Mouse (Mus musculus): ENCODE results near the gene Srarp. TPM values are rescaled to one million over a fixed set of nuclear protein-coding genes. Genes with fewer than 3 reads are reported as not detected.

Gene Srarp
- not detected in 2 replicates for polyA plus RNA-seq (2012)

DNA sequence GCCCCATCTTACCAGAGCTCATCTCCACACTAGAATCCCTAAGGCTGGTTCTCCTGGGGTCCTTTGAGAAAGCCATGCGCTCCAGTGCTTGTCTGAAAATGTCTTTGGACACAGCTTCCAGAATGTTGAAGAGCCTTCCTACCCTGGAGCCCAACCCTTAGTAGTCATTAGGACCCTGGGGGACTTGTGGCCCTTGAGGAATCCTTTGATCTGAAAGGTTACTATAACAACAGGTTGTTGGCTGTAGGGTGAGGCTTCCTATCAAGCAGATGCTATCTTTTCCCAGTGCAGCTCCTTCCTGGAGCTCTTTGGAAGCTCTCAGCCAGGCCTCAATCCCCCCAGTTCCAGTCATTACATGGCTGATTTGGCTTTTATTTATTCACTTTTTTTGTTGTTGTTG is at the start of gene Srarp:
TSS of gene Srarp (minus strand) at position 132 of the 400 bp plus-strand sequence.
- Histone ChIP-seq H3K4me3 (replicated peaks) (no peak within 1 kb of the TSS), H3K36me3 (ENCODE audit: control insufficient read depth) (no peaks in the 10 kb centered on the region), H3K9me3 (ENCODE audit: control insufficient read depth, low read length) (no peaks in the 10 kb centered on the region), H3K4me1 (ENCODE audit: control insufficient read depth) (peaks cover 2% of the 10 kb centered on the region; the same call in 1 of the 2 replicates), H3K27me3 (ENCODE audit: control insufficient read depth) (no peaks in the 10 kb centered on the region)
- TF ChIP-seq GATA1 (IDR thresholded peaks at IDR 0.05; ENCODE audit: low read length) (no peak), TAL1 (IDR thresholded peaks at IDR 0.05; ENCODE audit: low read length) (no peak)

DNA sequence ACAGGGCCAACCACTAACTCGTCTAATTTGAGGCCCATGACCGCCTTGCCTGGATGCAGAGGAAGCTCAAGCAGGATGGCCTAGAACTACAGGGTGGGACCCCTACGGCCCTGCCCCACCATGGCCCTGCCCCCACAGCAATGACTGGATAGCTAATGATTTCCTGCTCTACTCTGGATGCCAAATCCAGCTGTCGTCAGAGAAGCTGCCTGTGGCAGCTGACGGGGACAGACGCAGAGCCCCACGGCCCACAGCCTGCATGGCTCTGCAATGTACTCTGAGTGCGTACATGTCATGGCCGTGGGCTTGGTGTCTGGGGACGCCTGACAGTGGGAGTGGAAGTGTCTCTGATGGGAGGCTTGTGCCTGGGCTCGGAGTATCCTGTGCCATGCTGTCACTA is 48.2 kb upstream of the Srarp start:
- H3K27me3 ChIP-seq (ENCODE audit: control insufficient read depth) = no peaks in the 10 kb centered on the region; the same call in 1 of the 2 replicates
- peaks cover 17% of the 10 kb centered on the region for H3K9me3 ChIP-seq (ENCODE audit: control insufficient read depth, low read length)
- H3K4me3 ChIP-seq (replicated peaks) = no peak overlapping the region
- peaks cover 99% of the 10 kb centered on the region for H3K36me3 ChIP-seq (ENCODE audit: control insufficient read depth)
- no peaks in the 10 kb centered on the region for H3K4me1 ChIP-seq (ENCODE audit: control insufficient read depth)
- TF ChIP-seq GATA1 (IDR thresholded peaks at IDR 0.05; ENCODE audit: low read length) (no peak), TAL1 (IDR thresholded peaks at IDR 0.05; ENCODE audit: low read length) (no peak)

DNA sequence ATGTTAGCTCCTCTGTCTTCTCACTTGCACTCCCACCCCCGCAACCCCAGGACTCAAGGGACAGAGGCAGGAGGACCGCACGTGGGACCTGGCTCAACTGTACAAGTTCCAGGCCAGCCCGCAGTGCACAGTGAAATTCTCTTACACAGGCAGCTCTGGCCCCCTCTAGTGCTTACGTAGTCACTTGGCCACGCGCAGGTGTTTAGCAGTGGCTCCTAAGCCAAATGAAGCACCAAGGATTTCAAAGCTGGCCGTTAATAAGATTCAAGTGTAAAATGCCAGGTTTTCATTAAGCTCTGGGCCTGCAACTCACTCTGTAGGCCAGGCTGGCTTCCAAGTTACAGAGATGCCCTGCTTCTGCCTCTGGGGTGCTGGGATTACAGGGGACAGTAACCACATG is 43.5 kb upstream of the Srarp start:
- TF ChIP-seq GATA1 (IDR thresholded peaks at IDR 0.05; ENCODE audit: low read length) (no peak), TAL1 (IDR thresholded peaks at IDR 0.05; ENCODE audit: low read length) (no peak)
- Histone ChIP-seq H3K36me3 (ENCODE audit: control insufficient read depth) (peaks cover 99% of the 10 kb centered on the region), H3K4me1 (ENCODE audit: control insufficient read depth) (no peaks in the 10 kb centered on the region), H3K4me3 (replicated peaks) (no peak overlapping the region), H3K9me3 (ENCODE audit: control insufficient read depth, low read length) (peaks cover 63% of the 10 kb centered on the region), H3K27me3 (ENCODE audit: control insufficient read depth) (no peaks in the 10 kb centered on the region; the same call in 1 of the 2 replicates)

DNA sequence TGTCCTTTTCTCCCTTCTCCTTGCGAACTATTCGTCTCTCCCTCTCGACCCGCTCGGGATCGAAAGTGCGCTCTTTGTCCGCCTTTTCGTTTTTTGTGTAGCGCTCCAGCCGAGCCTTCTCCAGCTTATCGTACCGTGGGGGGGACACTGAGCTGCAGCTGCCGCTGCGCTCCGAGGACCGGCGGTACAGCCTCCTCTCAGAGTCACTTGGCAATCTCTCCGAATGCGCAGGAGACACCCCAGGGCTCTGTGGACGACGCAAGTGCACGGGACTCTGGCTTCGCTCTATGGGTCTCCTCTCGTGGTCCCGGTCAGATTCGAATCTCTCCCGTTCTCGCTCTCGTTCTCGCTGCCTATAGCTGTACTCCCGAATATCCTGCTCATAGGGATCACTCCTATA is 42.9 kb upstream of the Srarp start:
- H3K27me3 ChIP-seq (ENCODE audit: control insufficient read depth) = no peaks in the 10 kb centered on the region; the same call in 1 of the 2 replicates
- peaks cover 99% of the 10 kb centered on the region for H3K36me3 ChIP-seq (ENCODE audit: control insufficient read depth)
- no peaks in the 10 kb centered on the region for H3K4me1 ChIP-seq (ENCODE audit: control insufficient read depth)
- H3K9me3 ChIP-seq (ENCODE audit: control insufficient read depth, low read length) = peaks cover 69% of the 10 kb centered on the region
- no peak overlapping the region for H3K4me3 ChIP-seq (replicated peaks)
- TF ChIP-seq TAL1 (IDR thresholded peaks at IDR 0.05; ENCODE audit: low read length) = no peak
- TF ChIP-seq GATA1 (IDR thresholded peaks at IDR 0.05; ENCODE audit: low read length) = no peak

DNA sequence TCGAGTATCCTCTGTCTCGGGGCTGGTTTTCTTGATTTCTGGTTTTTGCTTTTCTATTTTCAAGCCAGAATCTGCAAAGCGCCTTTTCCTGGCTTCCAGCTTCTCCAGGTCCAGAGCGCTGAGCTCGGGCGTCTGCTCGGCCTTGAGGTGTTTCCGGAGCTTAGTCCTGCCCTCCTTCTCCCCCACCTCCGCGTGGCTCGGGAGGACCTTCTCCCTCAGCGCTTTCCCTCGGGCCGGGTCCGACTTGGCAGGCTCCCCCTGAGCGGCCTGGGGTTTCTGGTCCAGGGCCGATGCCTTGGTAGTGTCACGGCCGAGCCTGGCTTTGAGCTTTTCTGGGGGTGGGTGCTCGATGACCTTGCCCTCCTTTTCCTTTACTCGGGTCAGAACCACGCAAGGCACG is 42.3 kb upstream of the Srarp start:
- no peak for TF ChIP-seq TAL1 (IDR thresholded peaks at IDR 0.05; ENCODE audit: low read length)
- TF ChIP-seq GATA1 (IDR thresholded peaks at IDR 0.05; ENCODE audit: low read length) = no peak
- Histone ChIP-seq H3K9me3 (ENCODE audit: control insufficient read depth, low read length) (peaks cover 75% of the 10 kb centered on the region), H3K27me3 (ENCODE audit: control insufficient read depth) (no peaks in the 10 kb centered on the region; the same call in 1 of the 2 replicates), H3K4me1 (ENCODE audit: control insufficient read depth) (no peaks in the 10 kb centered on the region), H3K4me3 (replicated peaks) (no peak overlapping the region), H3K36me3 (ENCODE audit: control insufficient read depth) (peaks cover 99% of the 10 kb centered on the region)

DNA sequence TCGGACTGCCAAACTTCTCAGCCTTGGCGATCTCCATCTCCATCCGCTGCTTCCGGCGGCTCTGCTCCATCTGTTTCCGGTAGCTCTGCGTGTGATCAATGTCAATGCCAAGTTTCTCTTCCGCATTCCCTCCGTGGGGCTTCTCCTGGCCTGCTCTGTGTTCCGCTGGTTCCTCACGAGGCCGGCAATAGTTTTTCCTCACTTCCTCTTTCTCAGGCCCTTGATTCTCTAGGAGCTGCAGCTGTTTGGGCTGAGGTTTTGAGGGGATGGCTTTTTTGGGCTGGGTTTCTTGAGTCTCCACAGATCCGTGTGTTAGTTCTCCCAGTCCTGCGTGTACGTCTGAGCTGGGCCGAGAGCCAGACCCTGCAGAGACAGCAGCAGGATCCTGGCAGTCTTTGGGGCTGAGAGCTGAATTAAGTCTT is 41.8 kb upstream of the Srarp start:
- no peaks in the 10 kb centered on the region; the same call in 1 of the 2 replicates for H3K27me3 ChIP-seq (ENCODE audit: control insufficient read depth)
- H3K4me1 ChIP-seq (ENCODE audit: control insufficient read depth) = no peaks in the 10 kb centered on the region
- H3K9me3 ChIP-seq (ENCODE audit: control insufficient read depth, low read length) = peaks cover 80% of the 10 kb centered on the region
- H3K36me3 ChIP-seq (ENCODE audit: control insufficient read depth) = peaks cover 99% of the 10 kb centered on the region
- TF ChIP-seq TAL1 (IDR thresholded peaks at IDR 0.05; ENCODE audit: low read length) (no peak), GATA1 (IDR thresholded peaks at IDR 0.05; ENCODE audit: low read length) (no peak)
- no peak overlapping the region for H3K4me3 ChIP-seq (replicated peaks)

DNA sequence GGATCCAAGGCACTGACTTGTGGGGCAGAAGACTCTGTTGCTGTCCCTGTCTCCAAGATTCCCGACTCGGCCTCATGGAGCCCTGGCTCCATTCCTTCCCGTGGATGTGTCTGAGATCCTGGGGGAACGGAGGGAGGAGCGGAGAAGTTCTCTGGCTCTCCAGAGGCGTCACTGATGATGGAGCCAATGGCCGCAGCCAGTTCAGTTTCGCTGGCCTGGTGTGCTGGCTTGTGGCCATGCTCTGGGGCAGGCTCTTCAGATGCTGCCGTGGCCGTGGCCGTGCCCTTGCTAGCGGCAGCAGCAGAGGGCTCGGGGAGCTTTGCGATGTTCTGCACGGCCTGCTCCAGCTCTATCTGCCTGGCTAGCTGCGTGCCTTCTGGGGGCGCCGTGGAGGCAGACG is 38.5 kb upstream of the Srarp start:
- no peak overlapping the region for H3K4me3 ChIP-seq (replicated peaks)
- no peak for TF ChIP-seq GATA1 (IDR thresholded peaks at IDR 0.05; ENCODE audit: low read length)
- H3K9me3 ChIP-seq (ENCODE audit: control insufficient read depth, low read length) = peaks cover 86% of the 10 kb centered on the region
- H3K27me3 ChIP-seq (ENCODE audit: control insufficient read depth) = no peaks in the 10 kb centered on the region; the same call in 1 of the 2 replicates
- peaks cover 100% of the 10 kb centered on the region for H3K36me3 ChIP-seq (ENCODE audit: control insufficient read depth)
- no peaks in the 10 kb centered on the region for H3K4me1 ChIP-seq (ENCODE audit: control insufficient read depth)

DNA sequence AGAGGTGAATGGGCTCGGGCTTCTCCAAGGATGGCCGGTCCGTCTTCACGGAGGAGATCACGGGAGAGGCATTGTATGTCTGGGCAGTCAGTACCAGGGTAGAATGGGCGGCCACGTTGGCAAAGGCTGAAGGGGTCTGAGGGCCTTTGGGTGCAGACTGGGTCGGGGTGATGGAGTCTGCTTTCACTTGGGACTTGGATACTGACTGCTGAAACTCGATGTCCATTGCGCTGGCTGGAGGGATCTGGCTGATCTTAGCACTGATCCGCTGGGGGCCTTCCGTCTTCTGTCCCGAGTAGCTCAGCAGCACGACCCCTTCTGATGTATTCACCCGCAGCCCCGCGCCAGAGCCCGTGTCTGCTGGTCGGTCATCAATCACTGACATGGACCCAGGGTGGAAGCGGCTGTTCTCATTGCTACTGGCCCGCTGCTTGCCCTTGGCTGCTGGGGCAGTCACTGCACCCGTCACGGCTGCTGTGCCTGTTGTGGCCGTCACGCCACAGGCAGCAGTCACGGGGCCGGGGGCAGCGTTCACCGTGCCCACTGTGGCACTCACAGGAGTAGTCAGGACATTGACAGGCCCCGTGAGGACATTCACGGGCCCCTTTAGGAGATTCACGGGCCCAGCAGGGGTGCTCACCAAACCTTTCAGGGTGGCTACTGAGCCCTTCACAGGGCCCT is 36.9 kb upstream of the Srarp start:
- TF ChIP-seq GATA1 (IDR thresholded peaks at IDR 0.05; ENCODE audit: low read length) (no peak), TAL1 (IDR thresholded peaks at IDR 0.05; ENCODE audit: low read length) (no peak)
- Histone ChIP-seq H3K27me3 (ENCODE audit: control insufficient read depth) (no peaks in the 10 kb centered on the region; the same call in 1 of the 2 replicates), H3K4me1 (ENCODE audit: control insufficient read depth) (no peaks in the 10 kb centered on the region), H3K9me3 (ENCODE audit: control insufficient read depth, low read length) (peaks cover 69% of the 10 kb centered on the region), H3K4me3 (replicated peaks) (no peak overlapping the region), H3K36me3 (ENCODE audit: control insufficient read depth) (peaks cover 99% of the 10 kb centered on the region)

DNA sequence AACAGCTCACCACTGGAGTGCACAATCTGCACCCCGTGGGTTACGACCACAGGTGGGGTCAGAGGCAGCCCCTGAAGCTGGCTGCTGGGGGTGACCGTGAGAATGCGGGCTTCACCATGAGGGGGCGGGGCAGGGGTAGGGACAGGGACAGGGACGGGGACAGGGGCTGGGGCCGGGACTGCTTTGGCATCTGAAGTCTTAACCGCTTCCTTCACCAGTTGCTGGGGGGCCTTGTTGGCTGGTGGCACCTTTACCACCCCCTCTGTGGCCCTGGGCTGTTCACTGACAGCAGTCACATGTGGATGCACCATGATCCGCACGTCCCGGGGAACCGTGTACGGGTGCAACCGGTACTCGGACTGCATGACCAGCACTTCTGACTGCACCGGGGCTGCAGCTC is 35.6 kb upstream of the Srarp start:
- H3K4me3 ChIP-seq (replicated peaks) = no peak overlapping the region
- peaks cover 99% of the 10 kb centered on the region for H3K36me3 ChIP-seq (ENCODE audit: control insufficient read depth)
- no peaks in the 10 kb centered on the region for H3K4me1 ChIP-seq (ENCODE audit: control insufficient read depth)
- peaks cover 59% of the 10 kb centered on the region for H3K9me3 ChIP-seq (ENCODE audit: control insufficient read depth, low read length)
- no peak for TF ChIP-seq GATA1 (IDR thresholded peaks at IDR 0.05; ENCODE audit: low read length)
- TF ChIP-seq TAL1 (IDR thresholded peaks at IDR 0.05; ENCODE audit: low read length) = no peak
- H3K27me3 ChIP-seq (ENCODE audit: control insufficient read depth) = no peaks in the 10 kb centered on the region; the same call in 1 of the 2 replicates
